Mouse (Mus musculus): ENCODE measurements at regions not wholly inside any gene's neighbourhood (a gene's known extent, or its start where the extent isn't known, plus 50 kb on each side); places are given as distances from the start of the nearest gene placed in this dataset.
"Not testable (repeated sequence)": the region's sequence is repeated elsewhere in the genome, so short reads cannot be mapped to it uniquely, and the experiment has no call there.

DNA sequence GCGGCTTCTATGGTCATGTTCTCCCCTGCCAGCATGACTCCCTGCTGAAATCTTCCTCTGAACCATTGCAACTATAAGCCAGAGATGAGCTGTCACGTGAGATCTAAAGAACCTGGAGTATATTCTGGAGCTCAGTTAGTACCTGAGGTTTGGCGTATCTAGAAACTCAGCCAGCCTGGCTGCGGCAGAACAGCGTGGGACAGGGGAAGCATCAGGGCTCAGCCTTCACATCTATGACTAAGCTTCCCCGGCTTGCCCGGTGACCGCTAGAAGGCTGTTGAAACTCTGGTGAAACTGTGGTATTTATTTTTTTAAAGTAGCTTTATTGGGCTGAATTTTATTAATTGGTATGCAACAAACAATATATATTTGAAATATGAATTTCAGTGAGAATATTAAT, 134.3 kb downstream of the Dll1 start:
- no peak overlapping the region for H3K9ac ChIP-seq (ENCODE audit: low read depth, poor library complexity, severe bottlenecking)

DNA sequence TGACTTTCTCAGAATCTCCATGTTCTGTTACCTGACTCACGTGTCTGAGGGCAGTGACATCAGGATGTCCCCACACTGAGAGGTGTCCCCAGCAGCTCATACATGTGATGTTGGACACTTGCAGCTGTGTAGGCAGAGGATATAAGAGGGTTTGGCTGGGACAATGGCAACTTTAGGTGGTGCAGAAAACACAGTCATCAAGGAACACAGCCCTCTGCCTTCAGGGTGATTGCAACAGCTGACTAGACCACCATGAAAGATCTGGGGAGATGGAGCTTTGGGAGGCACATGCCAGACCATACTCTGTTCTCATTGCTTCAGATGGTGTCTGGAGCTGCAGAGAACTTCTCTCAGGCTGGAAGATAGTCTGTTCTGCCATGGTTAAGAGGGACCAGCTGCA, 135.2 kb downstream of the Dll1 start:
- Histone ChIP-seq H3K9me3 (replicated peaks; ENCODE audit: control insufficient read depth, insufficient read depth, low read length, poor library complexity, severe bottlenecking) (no peaks in the 10 kb centered on the region), H3K4me3 (ENCODE audit: low read depth, low read length) (peak overlapping the region; percentile 33; the same call in 1 of the 2 replicates), H3K27ac (ENCODE audit: insufficient read depth, low read length) (no peak overlapping the region), H3K27me3 (ENCODE audit: control insufficient read depth, insufficient read depth, low read length, poor library complexity, severe bottlenecking) (no peaks in the 10 kb centered on the region), H3K36me3 (ENCODE audit: control insufficient read depth, insufficient read depth, low read length, poor library complexity, severe bottlenecking) (no peaks in the 10 kb centered on the region), H3K9ac (ENCODE audit: low read depth, poor library complexity, severe bottlenecking) (no peak overlapping the region), H3K4me1 (ENCODE audit: control insufficient read depth, insufficient read depth, low read length) (peaks cover 4% of the 10 kb centered on the region)
- no peak for TF ChIP-seq POLR2A (IDR thresholded peaks at IDR 0.05; ENCODE audit: insufficient read depth, low read length)
- no peak for TF ChIP-seq EP300 (IDR thresholded peaks at IDR 0.05; ENCODE audit: insufficient read depth, low read depth, low read length)
- TF ChIP-seq CTCF (IDR thresholded peaks at IDR 0.05; ENCODE audit: low read depth, low read length): no peak

More for the DNA sequence above, 134.3 kb downstream of the Dll1 start:
- Histone ChIP-seq H3K27ac (ENCODE audit: insufficient read depth, low read length) (no peak overlapping the region), H3K9me3 (replicated peaks; ENCODE audit: control insufficient read depth, insufficient read depth, low read length, poor library complexity, severe bottlenecking) (no peaks in the 10 kb centered on the region), H3K4me1 (ENCODE audit: control insufficient read depth, insufficient read depth, low read length) (peaks cover 9% of the 10 kb centered on the region), H3K4me3 (ENCODE audit: low read depth, low read length) (no peak overlapping the region), H3K36me3 (ENCODE audit: control insufficient read depth, insufficient read depth, low read length, poor library complexity, severe bottlenecking) (no peaks in the 10 kb centered on the region), H3K27me3 (ENCODE audit: control insufficient read depth, insufficient read depth, low read length, poor library complexity, severe bottlenecking) (no peaks in the 10 kb centered on the region)
- TF ChIP-seq EP300 (IDR thresholded peaks at IDR 0.05; ENCODE audit: insufficient read depth, low read depth, low read length) (no peak), POLR2A (IDR thresholded peaks at IDR 0.05; ENCODE audit: insufficient read depth, low read length) (no peak), CTCF (IDR thresholded peaks at IDR 0.05; ENCODE audit: low read depth, low read length) (no peak)

DNA sequence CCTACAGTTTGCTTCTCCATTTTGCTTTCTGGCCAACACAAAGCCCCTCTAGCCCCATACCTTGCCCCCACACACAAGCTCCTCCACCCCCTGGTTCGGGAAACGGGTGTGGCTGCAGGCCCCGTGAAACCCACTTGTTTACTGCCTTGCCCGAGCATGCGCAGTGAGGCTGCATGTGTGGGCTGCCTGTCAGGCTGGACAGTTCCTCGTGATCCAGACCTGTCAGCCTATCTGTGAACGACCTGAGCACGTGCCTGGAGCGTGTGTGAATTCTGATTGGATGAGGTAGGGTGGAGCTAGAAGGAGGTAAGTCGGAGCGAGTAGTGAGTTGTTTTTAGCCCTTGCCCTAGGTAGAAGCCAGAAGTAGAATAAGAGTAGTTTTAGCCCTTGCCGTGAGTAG, 136.0 kb downstream of the Dll1 start:
- H3K4me3 ChIP-seq (ENCODE audit: low read depth, low read length); H3K9me3 ChIP-seq (replicated peaks; ENCODE audit: control insufficient read depth, insufficient read depth, low read length, poor library complexity, severe bottlenecking); H3K27me3 ChIP-seq (ENCODE audit: control insufficient read depth, insufficient read depth, low read length, poor library complexity, severe bottlenecking); H3K4me1 ChIP-seq (ENCODE audit: control insufficient read depth, insufficient read depth, low read length); H3K36me3 ChIP-seq (ENCODE audit: control insufficient read depth, insufficient read depth, low read length, poor library complexity, severe bottlenecking); H3K9ac ChIP-seq (ENCODE audit: low read depth, poor library complexity, severe bottlenecking): not testable (repeated sequence)
- H3K27ac ChIP-seq (ENCODE audit: insufficient read depth, low read length): peak overlapping the region; percentile 18; the same call in 1 of the 2 replicates
- peak; percentile 82 for TF ChIP-seq EP300 (IDR thresholded peaks at IDR 0.05; ENCODE audit: insufficient read depth, low read depth, low read length)

DNA sequence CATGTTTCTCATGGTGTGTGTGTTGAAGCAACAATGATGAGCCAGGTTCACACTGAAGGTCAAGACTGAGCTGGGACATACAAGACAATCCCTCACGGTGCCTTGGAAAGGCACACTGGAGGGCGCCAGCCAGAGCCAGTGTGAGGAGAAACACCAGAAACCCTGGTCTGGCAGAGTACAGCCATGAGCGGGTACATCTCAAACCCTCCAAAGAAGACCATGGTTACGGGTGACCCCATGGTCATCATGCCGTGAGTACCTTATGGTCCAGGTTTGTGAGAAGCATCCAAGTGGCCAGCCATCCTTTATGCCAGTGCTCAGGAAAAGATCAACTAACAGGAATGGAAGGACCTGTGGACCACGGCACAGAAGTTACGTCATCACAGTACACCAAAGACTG, 136.7 kb downstream of the Dll1 start:
- peaks cover 4% of the 10 kb centered on the region for H3K4me1 ChIP-seq (ENCODE audit: control insufficient read depth, insufficient read depth, low read length)
- H3K36me3 ChIP-seq (ENCODE audit: control insufficient read depth, insufficient read depth, low read length, poor library complexity, severe bottlenecking): no peaks in the 10 kb centered on the region
- H3K27ac ChIP-seq (ENCODE audit: insufficient read depth, low read length): no peak overlapping the region
- H3K9me3 ChIP-seq (replicated peaks; ENCODE audit: control insufficient read depth, insufficient read depth, low read length, poor library complexity, severe bottlenecking): no peaks in the 10 kb centered on the region
- H3K9ac ChIP-seq (ENCODE audit: low read depth, poor library complexity, severe bottlenecking): no peak overlapping the region
- no peak overlapping the region; the same call in 1 of the 2 replicates for H3K4me3 ChIP-seq (ENCODE audit: low read depth, low read length)
- H3K27me3 ChIP-seq (ENCODE audit: control insufficient read depth, insufficient read depth, low read length, poor library complexity, severe bottlenecking): no peaks in the 10 kb centered on the region
- TF ChIP-seq CTCF (IDR thresholded peaks at IDR 0.05; ENCODE audit: low read depth, low read length): no peak
- TF ChIP-seq POLR2A (IDR thresholded peaks at IDR 0.05; ENCODE audit: insufficient read depth, low read length): no peak
- TF ChIP-seq EP300 (IDR thresholded peaks at IDR 0.05; ENCODE audit: insufficient read depth, low read depth, low read length): no peak

DNA sequence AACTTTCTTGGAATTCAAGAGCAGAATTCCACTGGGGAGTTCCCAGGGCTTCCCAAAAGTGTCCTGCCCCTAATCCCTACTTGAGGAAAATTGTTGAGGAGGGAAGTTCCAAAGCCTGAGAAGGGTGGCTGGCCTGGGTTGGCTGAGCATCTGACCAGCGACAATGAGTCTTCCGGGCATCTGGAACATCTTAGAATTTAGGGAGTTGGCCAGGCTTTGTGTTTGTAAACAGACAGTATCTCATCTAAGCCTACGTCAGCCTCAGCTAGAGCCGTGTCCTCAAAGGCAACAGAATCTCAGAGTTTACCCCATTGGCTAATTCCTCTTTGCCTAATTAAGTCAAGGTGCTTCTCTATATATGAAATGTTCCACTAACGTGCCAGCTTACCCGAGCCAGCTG, 141.6 kb downstream of the Dll1 start:
- H3K4me1 ChIP-seq (ENCODE audit: control insufficient read depth, insufficient read depth, low read length): no peaks in the 10 kb centered on the region
- TF ChIP-seq EP300 (IDR thresholded peaks at IDR 0.05; ENCODE audit: insufficient read depth, low read depth, low read length) (no peak), CTCF (IDR thresholded peaks at IDR 0.05; ENCODE audit: low read depth, low read length) (no peak), POLR2A (IDR thresholded peaks at IDR 0.05; ENCODE audit: insufficient read depth, low read length) (no peak)
- no peak overlapping the region for H3K4me3 ChIP-seq (ENCODE audit: low read depth, low read length)

DNA sequence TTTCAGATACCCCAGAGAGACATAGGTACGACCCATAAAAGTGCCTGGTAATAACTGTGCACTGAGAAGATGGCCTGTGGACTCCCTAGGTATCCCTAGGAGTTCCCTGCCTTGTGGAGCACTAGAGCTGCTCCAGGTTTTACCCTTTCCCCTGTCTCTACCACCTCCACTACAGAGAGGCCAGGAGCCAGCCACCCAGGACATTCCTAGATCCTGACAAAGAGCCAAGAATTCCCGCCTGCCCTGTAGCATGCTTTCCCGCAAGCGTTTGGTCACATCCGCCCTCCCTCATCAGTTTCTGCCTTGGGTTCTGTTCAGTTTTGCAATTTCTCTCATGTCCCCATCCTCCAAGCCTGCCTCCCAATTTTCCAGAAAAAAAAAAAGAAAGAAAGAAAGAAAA, 145.5 kb downstream of the Dll1 start:
- H3K27ac ChIP-seq (ENCODE audit: insufficient read depth, low read length): no peak overlapping the region
- TF ChIP-seq EP300 (IDR thresholded peaks at IDR 0.05; ENCODE audit: insufficient read depth, low read depth, low read length) (no peak), CTCF (IDR thresholded peaks at IDR 0.05; ENCODE audit: low read depth, low read length) (no peak), POLR2A (IDR thresholded peaks at IDR 0.05; ENCODE audit: insufficient read depth, low read length) (no peak)
- no peak overlapping the region for H3K4me3 ChIP-seq (ENCODE audit: low read depth, low read length)
- H3K9ac ChIP-seq (ENCODE audit: low read depth, poor library complexity, severe bottlenecking): no peak overlapping the region
- no peaks in the 10 kb centered on the region for H3K9me3 ChIP-seq (replicated peaks; ENCODE audit: control insufficient read depth, insufficient read depth, low read length, poor library complexity, severe bottlenecking)
- peaks cover 2% of the 10 kb centered on the region for H3K4me1 ChIP-seq (ENCODE audit: control insufficient read depth, insufficient read depth, low read length)
- no peaks in the 10 kb centered on the region for H3K27me3 ChIP-seq (ENCODE audit: control insufficient read depth, insufficient read depth, low read length, poor library complexity, severe bottlenecking)
- H3K36me3 ChIP-seq (ENCODE audit: control insufficient read depth, insufficient read depth, low read length, poor library complexity, severe bottlenecking): no peaks in the 10 kb centered on the region

More for the DNA sequence above, 141.6 kb downstream of the Dll1 start:
- H3K27me3 ChIP-seq (ENCODE audit: control insufficient read depth, insufficient read depth, low read length, poor library complexity, severe bottlenecking): no peaks in the 10 kb centered on the region
- H3K9me3 ChIP-seq (replicated peaks; ENCODE audit: control insufficient read depth, insufficient read depth, low read length, poor library complexity, severe bottlenecking): no peaks in the 10 kb centered on the region
- no peak overlapping the region for H3K9ac ChIP-seq (ENCODE audit: low read depth, poor library complexity, severe bottlenecking)
- no peaks in the 10 kb centered on the region for H3K36me3 ChIP-seq (ENCODE audit: control insufficient read depth, insufficient read depth, low read length, poor library complexity, severe bottlenecking)
- H3K27ac ChIP-seq (ENCODE audit: insufficient read depth, low read length): no peak overlapping the region
